Mouse (Mus musculus): ENCODE results near the gene Olfr198.
"Not testable (repeated sequence)": the region's sequence is repeated elsewhere in the genome, so short reads cannot be mapped to it uniquely, and the experiment has no call there.

Gene Olfr198

DNA sequence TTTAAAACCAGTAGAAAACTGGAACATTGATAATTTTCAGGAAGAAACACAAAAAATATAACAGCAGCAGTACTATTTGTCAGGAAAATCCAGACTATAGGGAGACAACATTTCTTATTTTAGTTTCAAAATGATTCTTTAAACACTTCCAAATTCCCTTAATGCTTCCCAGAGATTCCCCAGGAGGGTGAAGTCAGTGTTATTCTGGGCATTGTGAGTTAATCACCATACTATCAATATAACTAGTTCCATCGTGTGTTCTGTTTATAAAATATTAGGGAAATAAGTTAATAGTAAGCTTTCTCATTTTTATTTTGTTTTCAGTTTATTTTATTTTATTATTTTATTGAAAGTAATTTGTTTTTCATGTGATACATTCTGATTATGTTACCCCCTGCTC lies at the start of gene Olfr198:
Gene Olfr198 (minus strand): TSS at position 101 of the 400 bp plus-strand sequence.
- DNase-seq, result not testable (repeated sequence)

DNA sequence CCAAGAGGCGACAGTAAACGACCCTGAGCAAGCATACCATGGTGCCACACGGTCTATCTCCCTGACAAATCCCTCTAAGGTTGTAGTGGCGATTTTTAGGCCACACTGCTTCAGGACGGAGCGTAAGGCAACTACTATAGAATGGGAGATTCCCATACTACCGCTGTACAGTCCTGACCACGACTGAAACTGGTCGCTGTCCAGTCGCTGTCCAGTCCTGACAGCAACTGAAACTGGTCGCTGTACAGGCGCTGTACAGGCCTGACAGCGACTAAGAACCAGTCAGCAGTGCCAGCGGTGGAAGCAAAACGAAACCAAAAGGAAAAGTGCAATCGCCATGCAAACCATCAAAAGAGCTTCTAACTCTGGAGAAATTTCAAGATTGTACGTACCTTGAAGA lies 46.4 kb upstream of the Olfr198 start:
- DNase-seq, result no peak

DNA sequence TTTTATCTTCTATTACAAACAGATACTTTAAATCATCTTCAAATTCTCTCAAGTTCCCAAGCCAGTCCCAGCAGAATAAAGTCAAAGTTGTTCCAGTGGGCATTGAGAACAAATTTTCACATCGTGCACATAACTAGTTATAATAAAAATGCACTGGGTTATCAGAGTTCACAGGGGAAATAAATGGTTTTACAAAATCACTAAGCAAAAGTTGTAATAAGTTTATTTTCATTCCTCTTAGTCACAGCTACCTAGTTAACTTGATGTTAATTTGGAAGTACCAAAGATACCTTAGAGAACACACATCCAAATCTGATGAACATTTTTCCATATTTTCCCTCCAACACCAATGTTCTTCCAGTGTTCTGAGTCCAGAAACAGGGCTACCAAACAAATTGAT lies 16.3 kb upstream of the Olfr198 start, which contains the start of gene Olfr199:
Gene Olfr199 (minus strand): TSS at position 101 of the 400 bp plus-strand sequence.
- not testable (repeated sequence) for DNase-seq

DNA sequence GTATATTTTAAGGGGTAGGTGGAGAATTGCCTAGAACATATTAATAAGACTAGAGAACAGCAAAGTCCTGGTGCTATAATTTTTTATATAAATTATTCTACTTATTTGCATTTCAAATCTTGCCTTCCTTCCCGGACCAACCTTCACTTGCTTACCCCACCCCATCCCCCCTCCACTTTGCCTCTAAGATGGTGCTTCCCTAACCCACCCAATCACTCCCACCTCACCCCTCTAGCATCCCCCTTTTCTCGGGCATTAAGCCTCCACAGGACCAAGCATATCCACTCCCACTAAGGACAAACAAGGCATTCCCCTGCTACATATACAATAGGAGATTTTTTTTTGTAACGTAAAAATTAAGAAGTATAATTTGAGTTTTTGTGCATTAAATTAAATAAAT lies 14.5 kb upstream of the Olfr198 start:
- not testable (repeated sequence) for DNase-seq

DNA sequence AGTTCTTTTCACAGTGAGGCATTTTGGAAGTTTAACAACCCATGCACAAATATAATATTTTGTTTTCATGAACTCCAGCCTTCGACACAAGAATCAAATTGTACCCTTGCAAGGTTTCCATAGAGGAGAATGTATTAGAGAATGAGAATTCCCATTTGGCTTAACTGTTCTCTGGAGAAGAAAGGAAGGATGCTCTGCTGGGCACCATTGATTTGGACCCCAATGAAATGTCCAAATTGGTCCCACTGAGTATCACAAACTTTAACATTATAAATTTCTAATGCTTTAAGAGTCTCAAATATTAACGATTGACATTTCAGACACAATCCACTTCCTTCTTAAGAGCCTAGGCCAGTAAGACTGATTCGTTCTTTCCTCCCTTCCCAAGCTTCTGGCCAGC lies 33.0 kb downstream of the Olfr198 start, which contains the start of gene Olfr196:
Gene Olfr196 (minus strand): TSS at position 101 of the 400 bp plus-strand sequence.
- no peak for DNase-seq

- no peak for DNase-seq
Observed at GRCm38 (mm10) chr16:59151996-59152395, 51.3 kb downstream of the Olfr198 start.

Data from liver (tissue).